Mouse (Mus musculus): ENCODE measurements around the gene Rgl1.

DNA sequence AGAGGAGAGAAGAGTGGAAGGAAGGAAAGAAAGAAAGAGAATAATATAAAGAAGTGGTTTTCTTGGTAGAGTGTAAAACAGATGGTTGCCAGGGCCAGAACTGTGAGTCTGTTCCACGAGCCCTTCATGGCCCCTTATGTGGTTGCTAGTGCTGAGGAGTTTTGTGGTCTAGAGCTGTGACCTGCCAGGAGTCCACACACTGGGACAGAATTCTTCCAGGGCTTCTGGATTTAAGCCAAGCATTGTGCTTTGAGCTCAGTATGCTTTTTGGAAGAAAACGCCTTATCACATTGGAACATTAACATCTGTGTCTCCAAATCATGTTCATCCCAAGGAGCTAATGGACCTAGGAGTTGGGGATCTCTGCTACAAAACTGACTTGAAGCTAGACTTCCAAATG, 269.3 kb downstream of the Rgl1 start:
- no peak for TF ChIP-seq EP300 (IDR thresholded peaks at IDR 0.05)
- TF ChIP-seq CTCF (IDR thresholded peaks at IDR 0.05): no peak
